Mouse (Mus musculus) retina, adult 2 months (tissue): ENCODE data around the gene Chst2.

Experiments
- DNase-seq: peaks from one replicate; pipeline ENCODE4 v3.0.0-alpha.2; 2012; ENCODE audit warnings: low read depth, low spot score

The Chst2 gene

DNA sequence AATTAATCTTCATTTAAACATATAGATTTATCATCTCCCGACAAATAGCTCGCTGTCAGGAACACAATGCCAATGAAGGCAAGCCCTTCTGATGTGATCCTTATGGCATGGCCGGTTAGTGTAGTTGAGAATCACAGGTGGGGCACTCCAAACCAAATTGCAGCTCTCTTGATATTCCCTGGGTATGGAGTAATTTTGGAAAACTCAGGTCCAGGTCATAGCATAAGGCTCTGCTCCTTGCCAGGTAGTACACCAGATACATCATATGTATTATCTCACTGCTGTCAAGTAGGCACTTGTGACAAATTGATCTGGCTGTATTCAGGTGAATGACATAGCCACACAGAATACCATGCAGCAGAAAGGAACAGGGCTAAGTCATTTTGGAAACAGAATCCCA lies 40.6 kb downstream of the Chst2 start:
- DNase-seq: no peak

DNA sequence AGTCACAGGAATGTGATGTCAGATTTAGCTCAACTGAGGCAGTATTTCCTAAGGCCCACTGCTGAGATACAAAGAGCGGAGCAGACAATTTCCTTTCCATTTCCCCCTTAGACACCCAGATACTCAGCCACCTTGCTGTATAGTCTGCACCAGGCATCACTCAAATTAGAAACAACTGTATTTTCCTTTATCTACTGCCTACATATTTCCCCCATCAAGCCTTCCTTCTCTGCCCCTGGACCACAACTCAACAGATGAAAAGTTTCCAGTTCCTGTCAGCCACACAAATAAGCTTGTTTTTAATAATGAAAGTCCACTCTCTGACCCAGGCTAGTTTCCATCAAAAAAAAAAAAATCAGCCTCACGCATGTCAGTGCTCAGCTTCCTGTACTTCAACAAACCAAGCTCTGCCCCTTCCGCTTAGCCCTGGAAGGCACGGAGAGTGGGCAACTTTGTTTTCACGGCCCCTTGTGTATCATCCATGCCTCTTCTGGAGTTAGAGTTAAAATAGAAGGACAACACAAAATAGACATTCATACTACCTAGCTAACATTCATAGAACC lies 52.6 kb downstream of the Chst2 start:
- no peak for DNase-seq

DNA sequence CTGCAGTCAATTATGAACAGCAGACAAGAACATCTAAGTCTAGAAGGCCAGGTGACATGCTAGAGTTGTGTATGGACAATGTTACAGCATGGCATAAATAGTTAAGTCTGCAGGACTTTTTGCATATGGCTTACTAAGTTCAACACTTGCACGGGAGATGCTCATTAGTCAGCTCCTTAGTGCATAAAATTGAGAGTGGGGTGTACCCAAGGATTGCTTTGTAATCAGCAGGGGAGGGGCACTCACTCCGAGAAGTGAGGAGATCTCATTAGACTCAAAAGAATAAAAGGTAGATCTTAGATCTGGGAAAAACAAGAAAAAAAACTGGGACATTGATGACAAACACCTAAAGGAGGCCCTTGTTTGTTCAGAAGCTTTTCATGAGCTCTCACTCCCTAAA lies 54.6 kb downstream of the Chst2 start:
- DNase-seq: no peak

DNA sequence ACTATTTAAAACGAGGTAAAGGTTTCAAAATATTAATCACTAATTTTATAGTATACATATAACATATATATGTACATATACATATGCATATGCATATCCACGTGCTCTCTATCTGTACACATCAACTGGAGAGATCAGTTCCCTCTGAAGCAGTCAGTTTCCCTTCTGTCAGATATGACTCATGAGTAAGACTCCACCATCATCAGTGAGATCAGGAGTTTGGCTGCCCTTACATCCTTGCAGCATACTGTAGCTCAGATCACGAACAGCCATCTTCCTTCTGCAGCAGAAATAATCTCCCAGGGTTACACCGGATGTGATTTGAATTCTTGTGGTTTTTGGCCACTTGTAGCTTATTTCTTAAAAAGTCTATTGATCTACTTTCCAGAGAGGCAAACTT lies 56.0 kb downstream of the Chst2 start:
- no peak for DNase-seq
